Mouse (Mus musculus): ENCODE measurements around the gene Itgb6.

DNA sequence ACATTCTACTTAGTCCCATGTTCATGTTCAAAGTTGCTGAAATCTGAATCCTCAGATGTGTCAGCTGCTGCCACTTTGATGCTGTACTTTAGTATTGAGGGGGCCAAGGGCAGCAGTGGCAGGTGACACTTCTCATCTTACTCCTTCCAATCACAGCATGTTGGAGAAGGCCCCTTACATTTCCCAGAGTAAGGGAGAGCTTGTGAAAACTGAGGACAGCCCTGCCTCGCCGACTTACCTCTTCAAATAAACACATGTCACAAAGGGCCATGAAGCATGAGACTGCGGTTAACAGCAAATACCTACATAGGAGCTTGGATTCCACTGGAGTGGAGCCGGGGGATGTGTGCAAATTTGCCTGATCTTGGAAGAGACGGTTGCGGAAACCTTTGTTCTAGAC, 86.4 kb downstream of the Itgb6 start:
- TF ChIP-seq CTCF (IDR thresholded peaks at IDR 0.05; ENCODE audit: extremely low read depth, insufficient read depth, insufficient read length, insufficient replicate concordance) (no peak), POLR2A (IDR thresholded peaks at IDR 0.05; ENCODE audit: low read depth, low read length) (no peak)

Measured in spleen, adult 2 months (tissue).